Mouse (Mus musculus) heart, postnatal 36 days (tissue): Measurements from ENCODE around the gene Celf2. TPM values are rescaled to one million over a fixed set of nuclear protein-coding genes. Genes with fewer than 3 reads are reported as not detected.

Experiments
- DNase-seq, 2 experiments: peaks; one replicate each; pipeline ENCODE4 v3.0.0; 2021 to 2022
- intact Hi-C: fragments of 180-260 bp; cut with DNase I; formaldehyde crosslinking; loops from one replicate; pipeline ENCODE4 v1.15.1; 2025
- total RNA-seq, 2 experiments: library from RNA; stranded (reverse); gene quantifications; 2 replicates each; pipeline ENCODE4 v1.2.3; 2021

The Celf2 gene
- total RNA-seq, 2 experiments from 2014 or later, result 68.4 to 73.2 TPM

DNA sequence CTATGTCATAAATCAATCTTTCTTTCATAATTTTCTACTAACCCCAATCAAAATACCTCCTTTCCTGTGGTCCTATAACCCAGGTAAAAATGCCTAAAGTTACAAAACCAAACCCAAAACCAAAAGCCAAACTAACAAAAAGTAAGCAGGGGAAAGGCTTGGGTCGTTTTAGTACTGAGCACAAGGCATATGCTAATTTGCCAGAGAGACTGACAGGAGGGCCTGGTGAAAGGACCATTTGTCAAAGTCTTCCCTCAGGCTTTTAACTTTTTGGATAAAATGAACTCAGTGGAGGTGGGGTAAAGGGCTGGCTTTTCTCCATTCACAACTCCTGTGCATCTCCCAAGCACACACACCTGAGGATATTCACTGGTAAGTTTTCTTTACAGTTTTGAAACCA lies 463.2 kb downstream of the Celf2 start:
- no peak for DNase-seq
- intact Hi-C loops, result no loop called here

DNA sequence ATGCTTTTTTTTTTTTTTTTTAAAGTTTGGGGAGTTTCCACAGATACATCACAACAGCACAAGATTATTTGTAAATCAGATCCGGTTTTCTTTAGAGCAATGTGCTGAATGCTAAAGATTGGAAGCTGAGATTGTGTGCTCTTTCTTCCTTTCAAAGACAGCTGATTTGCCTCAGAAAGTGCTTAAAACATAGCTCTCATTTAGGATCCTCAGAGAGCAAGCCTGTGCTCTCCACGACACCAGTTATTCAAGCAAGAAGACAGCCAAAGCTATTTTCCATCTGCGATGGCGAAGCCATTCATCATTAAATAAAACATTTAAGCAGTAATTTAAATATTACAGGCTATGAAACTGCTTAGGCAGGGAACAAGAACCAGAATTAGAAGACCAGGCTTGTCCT lies 463.8 kb downstream of the Celf2 start:
- no peak for DNase-seq
- intact Hi-C loops, result no loop called here

DNA sequence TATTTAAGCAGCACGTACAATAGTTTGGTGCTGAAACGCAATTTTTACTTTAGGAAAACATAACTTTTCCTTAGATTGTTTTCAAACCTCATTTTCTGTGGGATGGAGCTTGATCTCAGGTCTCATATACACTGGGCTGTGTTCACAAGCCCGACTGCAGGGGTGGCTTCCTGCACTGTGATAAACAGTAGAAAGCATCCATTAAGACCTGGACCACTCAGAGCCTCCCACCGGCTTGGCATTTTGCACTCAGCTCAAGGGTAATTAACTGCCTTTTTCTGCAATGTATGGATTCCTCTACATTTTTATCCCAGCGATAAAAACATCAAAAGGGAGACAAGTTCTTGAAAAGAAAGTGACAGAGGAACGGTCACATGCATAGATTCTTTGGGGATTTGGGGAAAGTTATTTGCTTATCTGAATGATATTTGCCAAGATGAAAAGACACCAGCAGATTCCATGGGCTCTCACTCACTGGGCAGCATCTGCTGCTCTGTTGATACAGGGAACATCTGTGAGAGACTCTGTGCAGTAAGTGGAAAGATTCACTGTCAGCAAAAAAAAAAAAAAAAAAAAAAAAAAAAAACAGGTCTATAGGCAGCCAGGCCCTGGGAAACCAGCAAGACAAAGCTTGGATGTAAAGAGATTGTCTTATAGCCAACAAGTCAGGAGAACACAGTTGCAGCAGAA lies 465.4 kb downstream of the Celf2 start:
- intact Hi-C loops, result no loop called here
- no peak for DNase-seq

DNA sequence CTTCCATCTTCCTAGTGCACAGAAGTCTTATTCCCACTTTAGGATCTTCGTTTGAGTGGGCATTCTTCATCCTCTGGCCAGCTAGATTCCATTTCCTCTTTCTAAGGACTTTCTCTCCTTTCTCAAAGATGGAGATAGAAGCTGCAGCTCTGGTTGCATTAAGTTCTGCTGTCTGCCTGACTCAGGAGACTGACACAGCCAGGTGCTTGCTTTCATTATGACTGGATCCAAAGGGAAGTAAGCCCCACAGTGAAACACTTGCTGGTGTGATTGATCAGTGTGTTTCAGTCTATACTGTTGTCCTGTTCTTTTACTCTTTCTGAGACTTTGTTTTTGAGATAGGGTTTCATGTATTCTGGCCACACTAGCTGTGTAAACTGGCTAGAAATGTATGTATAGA lies 468.4 kb downstream of the Celf2 start:
- DNase-seq, result no peak
- intact Hi-C loops, result no loop called here

DNA sequence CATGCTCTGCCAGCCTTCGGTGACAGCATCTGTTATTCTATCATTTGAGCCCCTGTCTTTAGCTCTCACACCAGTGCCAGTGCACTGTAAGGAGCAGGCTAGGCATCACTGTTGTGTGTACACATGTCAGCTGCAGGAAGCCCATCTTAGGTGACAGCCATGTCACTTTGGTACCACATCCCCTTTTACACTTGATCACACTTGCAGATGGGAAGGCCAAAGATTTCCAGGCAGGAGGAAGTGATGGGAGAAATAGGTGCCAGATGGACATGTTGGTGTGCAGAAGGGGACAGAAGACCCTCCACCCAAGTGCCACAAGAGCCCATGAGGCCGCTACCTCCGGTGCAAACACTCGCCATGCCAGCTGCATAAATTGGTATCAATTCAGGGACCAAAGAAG lies 470.4 kb downstream of the Celf2 start:
- no peak for DNase-seq
- intact Hi-C loops, result no loop called here

DNA sequence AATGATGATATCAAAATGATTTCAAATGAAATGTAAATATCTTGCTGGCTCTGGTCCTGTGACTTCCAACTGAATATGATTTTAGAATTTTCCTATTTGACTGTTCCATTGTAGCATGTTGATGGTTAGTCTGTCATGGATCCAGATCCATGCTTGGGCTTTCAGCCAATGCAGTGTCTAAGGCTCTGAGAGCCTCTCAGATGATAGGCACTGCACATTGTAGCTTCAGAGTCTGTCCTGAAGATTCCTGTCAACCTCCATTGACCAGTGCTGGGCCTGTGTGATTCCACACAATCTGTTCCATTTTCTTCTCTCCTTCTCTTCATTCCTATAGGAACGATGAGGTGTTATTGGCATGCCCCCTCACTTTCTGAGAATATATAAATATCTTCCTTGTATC lies 478.0 kb downstream of the Celf2 start:
- intact Hi-C loops, result no loop called here
- no peak for DNase-seq

DNA sequence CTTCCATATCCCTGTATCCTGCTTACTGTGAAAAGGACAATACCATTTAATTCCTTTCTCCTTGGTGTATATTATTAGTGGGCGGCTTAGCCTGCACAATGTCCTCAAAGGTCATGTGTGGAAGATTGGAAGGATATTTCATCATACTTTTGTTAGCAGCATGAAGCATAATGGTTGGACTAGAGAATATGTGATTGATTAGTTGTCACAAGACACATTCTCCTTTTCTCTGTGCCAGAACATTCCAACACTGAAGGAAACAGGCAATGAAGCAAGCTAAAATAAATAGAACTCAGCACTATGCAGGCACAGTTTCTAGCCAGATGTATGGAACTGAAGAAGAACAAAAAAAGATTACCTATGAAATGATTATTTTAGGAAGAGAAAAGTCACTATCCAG lies 482.6 kb downstream of the Celf2 start:
- no peak for DNase-seq
- intact Hi-C loops, result no loop called here

DNA sequence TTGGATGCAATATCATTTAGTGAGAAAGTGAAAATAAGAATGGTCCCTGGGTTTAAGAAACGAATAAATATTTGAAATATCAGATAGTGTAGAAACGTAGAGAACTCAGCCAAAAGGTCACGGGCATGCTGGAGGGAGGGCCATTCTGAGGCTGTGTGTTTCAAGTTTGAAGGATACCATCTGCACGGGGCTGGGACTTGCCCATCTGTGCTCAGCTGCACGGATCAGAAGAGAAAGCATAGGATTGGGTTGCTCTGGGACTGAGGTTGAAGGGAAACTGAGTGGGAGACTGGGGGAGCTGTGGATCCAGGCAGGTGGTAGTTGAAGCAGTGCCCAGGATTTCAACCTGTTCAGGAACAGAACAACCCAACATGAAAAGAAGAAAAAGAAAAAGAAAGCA lies 483.8 kb downstream of the Celf2 start:
- DNase-seq, result peak; percentile 13 to 22
- intact Hi-C loops, result no loop called here

DNA sequence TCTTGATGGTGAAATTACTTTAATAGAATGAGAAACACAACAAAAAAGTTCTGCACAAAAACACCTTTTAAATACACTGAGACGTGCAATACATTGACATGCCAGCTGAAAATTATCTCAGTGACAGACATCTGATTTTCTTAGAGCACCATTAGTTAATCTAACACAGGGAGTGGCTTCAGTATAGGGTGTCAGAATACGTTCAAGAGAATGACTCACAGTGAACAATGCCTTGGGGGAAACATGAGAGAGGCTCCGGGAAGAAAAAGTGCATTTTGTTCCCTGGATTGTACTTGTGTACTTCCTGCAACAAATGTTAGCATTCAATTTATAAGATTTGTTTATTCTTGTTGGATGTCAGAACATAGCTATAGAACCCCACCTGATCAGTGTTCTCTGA lies 487.2 kb downstream of the Celf2 start:
- no peak for DNase-seq
- intact Hi-C loops, result no loop called here

DNA sequence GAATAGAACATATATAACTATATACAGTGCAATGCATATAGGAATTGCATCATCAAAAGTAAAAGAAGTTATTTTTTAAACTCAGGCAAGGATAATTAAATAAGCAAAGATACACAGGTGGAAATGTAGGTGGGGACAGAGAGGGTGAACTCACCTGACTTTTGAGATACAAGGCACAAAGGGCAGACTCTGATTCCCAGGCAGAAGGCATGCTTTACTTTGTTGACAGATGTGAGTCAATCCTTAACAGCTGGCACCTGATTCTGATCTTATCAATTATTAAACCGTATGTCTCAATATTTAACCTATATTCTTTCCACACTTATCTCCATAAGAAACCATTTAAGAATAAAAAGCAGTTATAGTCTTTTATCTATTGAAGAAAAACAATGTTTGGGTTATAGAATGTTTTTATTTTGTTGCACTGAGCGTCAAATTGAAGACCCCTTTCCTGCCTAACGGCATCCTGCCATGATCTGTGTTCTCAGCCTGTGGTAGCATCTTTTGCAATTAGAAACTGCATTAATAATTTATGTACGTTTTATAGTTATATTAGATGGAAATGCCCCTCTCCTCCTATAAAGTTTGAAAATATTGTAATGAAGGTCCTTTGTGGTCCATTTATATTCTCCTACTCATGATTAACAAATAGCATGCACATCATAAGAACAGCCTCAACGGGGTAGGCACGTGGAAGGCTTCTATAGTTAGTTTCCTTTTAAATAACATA lies 491.8 kb downstream of the Celf2 start:
- intact Hi-C loops, result loop anchor here (5.0 kb wide), 1 partner anchor 40 kb away; no protein-coding TSS in a partner anchor
- DNase-seq, result no peak

DNA sequence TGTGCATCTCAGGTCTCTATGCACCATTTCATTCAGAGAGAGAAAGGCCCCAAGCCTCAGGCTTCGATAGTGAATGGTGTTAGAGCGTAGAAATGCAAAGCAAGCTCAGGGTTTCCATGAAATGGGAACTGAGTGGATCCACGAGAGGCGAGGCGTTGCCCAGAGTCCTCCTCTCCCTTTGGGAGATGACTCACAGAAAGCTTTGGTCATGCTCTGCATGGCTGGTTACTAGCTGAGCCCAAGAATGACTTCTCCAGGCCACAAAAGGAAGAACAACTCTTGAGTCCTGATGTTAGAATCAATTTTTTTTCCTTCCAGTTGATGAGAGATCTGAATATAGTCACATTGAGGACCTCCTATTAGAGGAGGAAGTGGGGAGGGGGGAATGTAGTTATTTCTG lies 496.2 kb downstream of the Celf2 start:
- intact Hi-C loops, result no loop called here
- DNase-seq, result peak; percentile 22 to 31

DNA sequence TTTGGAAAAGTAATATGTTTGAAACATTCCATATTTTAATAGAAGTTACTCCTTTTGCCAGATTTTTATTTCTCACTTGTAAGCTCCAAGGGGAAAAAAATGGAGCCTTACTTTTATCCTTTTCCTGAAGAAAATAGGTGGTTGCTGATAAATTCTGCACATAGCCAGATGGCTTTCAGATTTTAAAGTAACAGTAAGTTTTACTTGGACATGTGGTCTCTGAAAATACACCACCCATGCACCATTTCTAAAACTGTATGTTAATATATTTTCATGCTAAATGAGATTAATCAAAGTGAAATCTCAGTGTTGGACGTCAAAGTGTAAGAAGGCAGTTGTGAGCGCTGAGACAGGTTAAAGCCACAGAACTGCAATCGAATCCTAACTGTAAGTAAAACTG lies 502.5 kb downstream of the Celf2 start:
- DNase-seq, result no peak
- intact Hi-C loops, result no loop called here

DNA sequence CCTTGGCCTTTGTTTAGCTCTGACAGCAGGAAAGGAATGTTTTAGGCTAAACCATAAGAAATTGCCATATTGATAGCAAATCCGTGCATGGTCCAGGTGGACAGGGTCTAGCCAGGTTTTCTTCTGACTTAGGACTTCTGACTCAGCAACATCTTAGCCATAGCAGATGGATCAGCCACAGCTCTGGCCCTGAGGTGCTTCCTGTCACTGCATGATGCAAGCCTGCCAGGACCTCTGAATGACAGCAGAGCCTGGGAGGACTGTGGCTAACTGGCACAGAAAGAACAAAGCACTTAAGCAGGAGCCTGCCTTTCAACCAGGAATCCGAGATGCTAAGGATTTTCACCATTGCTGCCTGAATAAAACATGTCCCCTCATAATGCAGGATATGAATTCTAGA lies 507.4 kb downstream of the Celf2 start:
- DNase-seq, result no peak
- intact Hi-C loops, result no loop called here

DNA sequence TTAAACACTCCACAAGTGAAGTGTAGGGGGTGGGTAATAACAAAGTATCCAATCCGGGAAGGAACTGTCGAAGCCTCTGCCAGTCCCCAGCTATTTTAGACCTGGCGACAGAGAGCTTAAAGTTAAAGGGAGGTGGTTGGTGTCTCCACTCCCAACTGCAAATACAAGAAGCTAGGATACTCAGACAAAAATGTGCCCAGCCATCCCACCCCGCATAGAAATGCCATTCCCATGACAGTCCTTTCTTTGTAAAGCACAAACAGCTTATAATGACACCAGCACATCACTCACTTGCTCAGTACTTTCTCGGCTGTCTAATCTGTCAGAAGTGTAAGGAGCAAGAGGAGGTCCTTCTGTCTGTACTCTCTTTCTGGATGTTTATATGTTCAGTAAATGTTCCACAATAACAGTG lies 518.3 kb downstream of the Celf2 start:
- intact Hi-C loops, result no loop called here
- no peak for DNase-seq

DNA sequence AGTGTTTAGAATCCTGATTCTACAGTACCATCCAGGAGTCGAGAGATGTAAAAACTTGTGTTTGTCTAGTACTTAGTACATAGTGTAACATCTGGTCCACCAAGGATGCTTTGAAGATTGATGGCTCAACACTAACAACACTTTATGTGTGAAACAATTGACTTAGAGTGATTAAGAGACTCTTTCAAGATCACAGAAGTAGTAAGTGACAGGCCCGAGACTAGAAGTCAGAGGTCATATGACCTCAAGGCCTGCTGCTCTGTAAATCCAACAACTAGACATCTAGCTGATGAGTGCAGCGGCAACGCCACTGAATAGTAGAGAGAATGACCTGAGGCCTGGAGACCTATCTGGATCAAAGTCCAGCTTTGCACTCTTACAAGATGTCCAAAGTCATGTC lies 523.7 kb downstream of the Celf2 start:
- intact Hi-C loops, result no loop called here
- DNase-seq, result no peak

DNA sequence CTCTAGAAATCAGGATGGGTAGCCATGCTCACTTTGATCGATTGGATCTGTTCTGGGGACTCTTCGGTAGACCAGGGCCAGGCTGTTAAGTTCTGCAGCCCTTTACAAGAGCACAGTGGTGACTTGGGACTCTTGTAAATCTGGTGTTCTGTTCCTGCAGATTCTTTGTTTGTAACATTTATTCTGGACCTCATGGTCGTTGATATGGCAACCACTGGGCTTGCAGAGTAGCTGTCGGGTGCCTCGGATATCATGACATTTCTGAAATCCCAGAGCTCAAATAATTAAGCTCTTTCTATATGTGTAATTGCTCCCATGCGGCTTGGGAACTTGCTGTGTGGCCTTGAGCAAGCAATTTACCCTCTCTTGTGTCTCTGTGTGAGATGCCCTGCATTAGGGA lies 525.5 kb downstream of the Celf2 start:
- no peak for DNase-seq
- intact Hi-C loops, result no loop called here

DNA sequence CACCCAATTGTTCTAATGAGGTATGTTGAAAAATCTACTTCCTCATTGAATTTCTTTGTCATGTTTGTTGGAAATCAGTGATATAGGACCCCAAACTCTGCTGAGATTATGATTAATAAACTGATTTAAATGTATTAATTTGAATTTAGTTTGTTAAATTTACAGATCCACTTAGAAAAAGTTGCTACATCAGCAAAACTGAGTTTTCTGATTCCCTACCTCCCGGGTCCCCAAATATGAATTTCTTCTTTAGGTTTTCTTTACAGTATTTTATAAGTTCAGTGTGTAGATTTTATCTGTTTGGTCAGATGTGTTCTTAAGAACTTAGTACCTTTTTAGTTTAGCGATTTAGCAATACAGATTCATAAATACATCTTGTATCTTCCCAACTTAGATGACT lies 533.1 kb downstream of the Celf2 start:
- DNase-seq, result no peak
- intact Hi-C loops, result no loop called here

DNA sequence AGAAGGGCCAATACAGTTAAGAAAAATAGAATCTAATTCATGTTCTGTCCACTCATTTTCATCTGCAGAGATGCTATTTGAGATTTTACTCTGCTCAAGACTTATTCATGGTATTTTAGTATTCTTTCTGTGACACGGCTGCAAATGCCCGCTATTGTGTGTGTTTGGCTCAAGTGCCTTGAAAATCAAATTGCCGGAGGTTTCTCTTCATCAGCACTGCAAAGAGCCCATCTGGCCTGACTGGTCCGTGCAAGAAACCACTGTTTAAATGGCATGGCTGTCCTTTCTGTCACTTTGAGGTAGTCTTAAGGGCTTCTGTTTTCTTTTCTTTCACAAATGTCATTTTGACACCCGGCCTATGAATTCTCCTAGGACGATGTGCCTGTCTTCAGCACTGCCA lies 540.1 kb downstream of the Celf2 start:
- intact Hi-C loops, result no loop called here

DNA sequence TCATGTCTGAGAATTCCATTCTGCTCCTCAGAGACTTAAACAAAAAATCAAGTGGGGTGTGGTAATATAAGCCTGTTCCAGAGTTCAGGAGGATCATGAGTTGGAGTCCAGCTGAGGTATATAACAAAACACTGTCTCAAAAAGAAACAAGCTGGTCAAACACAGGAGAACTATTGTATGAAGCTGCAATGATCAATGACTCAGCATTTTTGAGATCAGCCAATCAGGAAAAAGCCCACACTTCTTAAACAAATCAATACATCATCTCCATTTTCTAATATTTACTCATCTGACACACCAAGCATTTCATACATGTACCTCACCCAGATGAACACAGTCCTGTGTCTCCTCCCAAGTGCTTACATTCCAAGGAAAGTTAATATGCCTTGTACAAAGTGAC lies 544.1 kb downstream of the Celf2 start:
- intact Hi-C loops, result no loop called here
- no peak for DNase-seq

More for the DNA sequence above, 540.1 kb downstream of the Celf2 start:
- DNase-seq, result no peak

DNA sequence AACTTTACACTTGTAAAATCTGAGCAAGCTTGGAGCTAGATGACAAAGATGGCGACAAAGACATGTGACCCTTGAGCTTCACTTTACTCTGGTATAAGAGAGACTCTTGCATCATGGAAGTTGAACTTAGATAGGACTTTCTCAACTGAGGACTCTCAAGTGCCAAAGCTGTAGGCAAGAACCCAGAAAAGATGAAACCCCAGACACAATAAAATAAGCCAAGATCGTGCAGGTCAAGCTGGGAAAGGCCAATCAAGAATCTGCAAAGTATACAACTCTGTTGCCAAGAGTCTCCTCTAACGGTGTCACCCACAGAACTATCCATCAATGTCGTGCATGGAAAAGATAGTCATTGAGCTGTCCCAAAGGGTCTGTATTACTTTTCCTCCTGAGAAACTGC lies 558.7 kb downstream of the Celf2 start:
- DNase-seq, result no peak
- intact Hi-C loops, result no loop called here

DNA sequence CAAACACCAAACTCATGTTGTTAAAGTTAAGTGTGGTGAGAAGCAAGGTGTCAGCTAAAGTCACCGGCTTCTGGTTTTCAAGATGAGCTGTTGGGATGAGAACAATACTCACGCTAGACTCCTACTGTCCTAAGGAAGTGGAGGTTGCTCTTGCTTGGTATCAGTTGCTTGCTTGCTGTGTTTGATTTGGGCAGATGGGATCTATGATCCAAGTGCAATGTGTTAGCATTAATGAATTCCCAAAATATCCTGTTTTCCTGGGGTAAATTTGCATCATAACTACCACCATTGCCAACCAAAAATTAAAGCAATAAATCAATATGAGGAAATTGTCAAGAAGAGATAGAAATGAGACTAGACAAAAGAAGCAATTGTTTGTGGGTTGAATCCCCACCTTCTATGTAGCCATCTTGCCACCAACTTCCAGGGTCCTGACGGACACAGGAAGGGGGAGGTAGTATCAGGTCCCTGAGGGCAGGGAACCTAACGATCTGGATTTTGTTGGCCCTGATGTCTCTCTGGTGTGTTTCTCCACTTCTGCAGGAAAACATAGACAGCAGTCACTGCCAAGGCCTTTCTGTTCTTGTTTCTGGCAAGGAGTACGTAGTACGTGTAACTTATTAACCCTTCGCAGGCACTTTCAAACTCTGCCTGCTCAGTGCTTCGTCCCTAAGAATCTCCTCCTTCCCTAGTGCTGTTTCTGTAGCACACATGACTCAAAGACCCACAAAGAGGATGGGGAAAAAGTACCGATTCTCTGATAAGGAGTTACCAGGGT lies 563.5 kb downstream of the Celf2 start:
- intact Hi-C loops, result no loop called here
- no peak for DNase-seq

DNA sequence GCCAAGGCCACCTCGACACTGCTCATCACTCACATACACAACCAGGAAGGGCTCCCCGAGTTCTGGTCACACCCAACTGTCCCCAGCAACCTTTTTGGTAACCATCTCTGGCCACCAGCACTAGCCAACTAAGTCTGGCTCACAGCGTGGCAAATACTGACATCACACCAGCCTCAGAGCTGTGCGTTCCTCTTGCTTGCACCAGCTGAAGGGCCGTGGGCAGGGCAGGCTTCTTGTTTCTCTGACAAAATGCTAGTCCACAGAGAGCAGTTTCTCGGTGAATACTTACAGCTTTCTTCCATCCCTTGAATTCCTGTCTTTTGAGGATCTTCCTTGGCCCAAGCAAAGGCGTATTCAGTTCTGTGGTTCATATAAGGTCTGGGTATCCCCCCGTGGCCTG lies 565.7 kb downstream of the Celf2 start:
- no peak for DNase-seq
- intact Hi-C loops, result no loop called here
